Mouse (Mus musculus): ENCODE results near the gene Rad51b.

Rad51b gene

DNA sequence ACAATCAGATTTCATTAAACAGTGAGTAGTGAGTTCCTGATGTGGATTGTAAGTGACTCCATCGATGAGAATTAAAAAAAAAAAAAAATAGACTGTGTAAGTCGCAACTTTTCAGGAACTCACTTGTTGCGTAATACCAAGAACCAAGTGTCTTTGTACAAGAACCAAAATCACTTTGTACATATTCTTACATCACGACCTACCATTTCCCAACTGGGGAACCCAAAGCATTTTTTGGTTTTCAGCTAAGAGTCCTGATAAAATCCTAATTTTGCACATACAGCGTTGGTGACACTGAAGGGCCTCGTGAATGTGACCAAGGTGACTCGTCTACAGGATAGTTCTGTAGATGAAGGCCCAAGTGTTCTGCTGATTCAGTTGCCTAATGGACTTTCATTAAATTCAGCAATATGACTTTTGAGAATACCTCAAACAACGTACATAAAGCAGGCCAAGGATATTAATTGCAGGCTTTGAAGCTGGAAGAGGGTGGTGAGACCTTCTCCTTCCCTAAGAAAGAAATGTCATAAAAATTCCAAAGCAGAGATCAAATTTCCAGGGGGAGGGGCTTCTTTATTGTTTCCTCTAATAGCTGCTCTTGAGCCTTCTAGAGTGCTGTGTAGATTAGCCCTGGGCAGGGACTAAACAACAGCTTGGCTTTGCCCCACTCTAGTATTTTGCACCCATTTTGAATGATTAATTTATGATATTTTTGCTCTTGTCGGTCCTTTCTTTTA is 316.9 kb downstream of the Rad51b start:
- DNase-seq (ENCODE audit: low read depth, low spot score) = no peak

- DNase-seq (ENCODE audit: low read depth, low spot score) = no peak
Observed at GRCm38 (mm10) chr12:79614583-79614953, 317.5 kb downstream of the Rad51b start.

DNA sequence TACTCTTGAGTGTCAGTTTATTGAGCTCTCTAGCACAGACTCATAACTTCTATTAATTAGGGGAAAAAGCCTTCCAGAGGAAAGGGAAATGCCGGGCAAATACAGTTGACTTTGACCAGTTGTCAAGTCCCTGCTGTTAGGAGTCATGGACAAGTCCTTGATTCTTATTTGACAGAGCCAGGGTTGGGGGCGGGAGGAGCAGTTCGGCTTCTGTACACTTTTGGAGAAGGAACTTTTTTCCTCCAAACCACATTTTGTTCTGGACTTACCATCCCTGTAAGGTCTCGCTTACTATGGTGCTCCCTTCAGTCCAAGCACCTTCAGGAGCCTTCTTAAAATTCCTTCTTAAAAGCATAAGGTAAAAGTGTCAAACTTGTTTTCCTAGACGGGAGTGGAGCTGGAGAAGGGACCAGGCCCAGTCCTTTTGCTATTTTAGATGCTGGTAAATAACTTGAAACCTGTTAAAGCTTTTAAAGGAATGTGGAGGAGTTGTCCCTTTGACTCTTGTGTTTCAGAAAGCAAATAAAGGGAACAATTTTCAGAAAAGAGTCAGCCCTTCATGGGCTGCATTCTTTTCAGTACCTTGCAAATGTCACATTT is 318.7 kb downstream of the Rad51b start:
- no peak for DNase-seq (ENCODE audit: low read depth, low spot score)

DNA sequence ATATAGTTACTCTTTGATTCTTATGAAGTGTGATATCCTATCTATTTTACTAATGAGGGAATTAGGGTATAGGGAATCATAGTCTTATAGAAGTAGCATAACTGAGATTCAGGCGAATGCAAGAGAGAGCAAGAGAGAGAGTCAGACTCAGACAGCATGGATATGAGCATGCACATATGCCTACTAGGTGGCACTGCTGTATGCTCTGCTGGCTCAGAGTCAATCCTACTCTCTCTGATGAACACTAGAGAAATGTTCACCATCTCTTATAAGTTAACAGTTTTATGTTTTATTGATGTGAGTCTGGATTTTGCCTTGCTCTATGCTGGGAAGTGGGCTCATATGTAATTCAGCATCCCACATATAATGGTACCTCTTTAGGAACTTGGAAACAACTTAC is 321.9 kb downstream of the Rad51b start:
- DNase-seq (ENCODE audit: low read depth, low spot score) = no peak

DNA sequence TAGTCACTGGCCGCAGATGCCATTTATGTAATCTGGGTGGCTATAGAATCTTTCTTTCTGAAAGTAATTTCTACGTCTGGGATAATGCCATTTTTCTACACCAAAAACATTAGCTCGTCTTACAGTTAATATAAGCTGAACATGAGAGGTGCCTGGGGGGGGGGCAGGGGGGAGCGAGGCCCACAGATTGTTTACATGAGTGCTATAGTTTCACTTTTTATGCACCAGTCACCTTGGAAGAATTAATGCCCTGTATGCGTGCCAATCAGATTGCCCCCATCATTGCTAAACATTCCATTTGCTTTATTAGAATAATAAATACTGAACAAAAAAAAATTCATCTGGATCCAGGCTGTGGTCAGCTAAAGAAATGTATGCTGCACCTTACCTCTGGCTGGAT is 323.6 kb downstream of the Rad51b start:
- no peak for DNase-seq (ENCODE audit: low read depth, low spot score)

DNA sequence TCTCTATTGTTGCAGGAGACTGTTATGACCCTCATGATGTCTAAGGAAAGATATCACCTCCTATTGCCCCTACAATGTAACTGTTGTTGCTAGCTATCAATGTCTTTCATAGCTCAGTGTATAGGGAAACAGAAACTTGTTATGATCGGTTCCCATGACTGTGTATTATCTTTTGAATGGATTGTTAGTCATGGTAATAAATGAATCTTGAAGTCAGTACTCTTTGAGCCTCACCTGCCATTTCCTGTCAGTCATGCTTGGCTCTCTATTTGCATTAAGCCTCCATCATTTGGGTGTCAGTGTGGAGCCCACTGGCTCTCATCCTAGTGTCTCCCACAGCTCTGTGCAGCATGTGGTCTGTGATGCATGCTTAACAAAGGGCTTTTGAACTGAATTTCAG is 326.2 kb downstream of the Rad51b start:
- no peak for DNase-seq (ENCODE audit: low read depth, low spot score)

DNA sequence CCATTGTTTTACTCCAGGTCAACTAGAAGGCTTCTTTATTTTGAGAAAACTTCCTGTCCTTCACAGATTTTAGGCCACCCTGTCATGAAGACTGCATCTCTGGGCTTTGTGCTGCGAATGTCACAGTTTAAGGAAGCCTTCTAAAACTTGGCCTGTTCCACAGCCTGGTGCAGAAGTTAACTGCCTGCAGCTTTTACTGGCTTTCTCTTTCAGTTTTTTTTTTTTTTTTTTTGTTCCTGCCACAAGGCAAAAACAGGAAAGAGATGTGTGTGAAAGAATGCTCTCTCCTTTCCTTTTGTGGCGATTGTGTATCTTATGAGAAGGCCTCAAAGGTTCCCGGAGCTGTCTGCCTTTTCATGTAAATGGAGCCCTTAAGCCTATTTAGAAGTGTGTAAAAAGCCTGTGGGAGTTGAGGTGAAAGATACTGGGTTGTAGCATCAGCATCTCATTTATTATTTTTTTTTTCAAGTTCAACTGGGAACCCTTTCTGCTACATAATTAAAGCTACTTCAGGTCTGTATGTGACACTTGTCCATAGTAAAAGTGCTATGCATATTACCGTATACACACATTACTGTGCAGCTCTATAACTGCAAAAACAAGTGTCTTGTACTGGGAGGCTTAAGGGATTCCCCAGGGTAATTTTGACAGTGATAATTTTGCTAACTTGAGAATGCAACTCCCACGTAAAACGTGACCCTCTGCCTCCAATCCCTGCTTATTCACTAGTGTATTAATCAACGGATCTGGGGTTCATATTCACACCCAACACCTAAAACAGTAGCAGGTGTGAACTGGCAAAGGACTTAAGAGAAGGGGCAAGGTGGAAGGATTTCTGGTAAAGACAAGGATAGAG is 328.8 kb downstream of the Rad51b start:
- DNase-seq (ENCODE audit: low read depth, low spot score) = no peak

DNA sequence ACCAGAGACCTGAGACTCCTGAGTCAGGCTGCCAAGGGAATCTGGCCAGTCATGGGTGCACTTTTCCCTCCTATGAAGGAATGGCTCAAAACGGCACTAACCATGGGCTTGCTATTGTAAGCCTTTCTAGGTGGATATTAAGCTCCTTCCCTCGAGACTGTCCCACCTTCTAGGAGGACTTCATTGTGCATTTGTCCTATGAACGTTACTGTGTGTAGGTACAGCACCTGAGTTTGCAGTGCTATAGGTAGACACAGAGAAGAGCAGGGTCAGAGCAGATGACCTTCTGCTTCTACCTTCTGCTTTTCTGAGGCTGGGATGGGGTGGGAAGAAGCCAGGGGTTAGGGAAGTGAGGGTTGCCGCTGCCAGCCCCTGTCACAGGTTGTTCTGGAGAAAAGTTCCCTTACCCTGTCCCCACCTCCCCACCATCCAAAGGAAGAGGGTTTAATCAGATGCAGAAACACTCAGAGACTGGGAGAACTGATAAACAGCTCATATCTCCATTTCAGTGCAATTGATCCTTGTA is 329.5 kb downstream of the Rad51b start:
- DNase-seq (ENCODE audit: low read depth, low spot score) = no peak

DNA sequence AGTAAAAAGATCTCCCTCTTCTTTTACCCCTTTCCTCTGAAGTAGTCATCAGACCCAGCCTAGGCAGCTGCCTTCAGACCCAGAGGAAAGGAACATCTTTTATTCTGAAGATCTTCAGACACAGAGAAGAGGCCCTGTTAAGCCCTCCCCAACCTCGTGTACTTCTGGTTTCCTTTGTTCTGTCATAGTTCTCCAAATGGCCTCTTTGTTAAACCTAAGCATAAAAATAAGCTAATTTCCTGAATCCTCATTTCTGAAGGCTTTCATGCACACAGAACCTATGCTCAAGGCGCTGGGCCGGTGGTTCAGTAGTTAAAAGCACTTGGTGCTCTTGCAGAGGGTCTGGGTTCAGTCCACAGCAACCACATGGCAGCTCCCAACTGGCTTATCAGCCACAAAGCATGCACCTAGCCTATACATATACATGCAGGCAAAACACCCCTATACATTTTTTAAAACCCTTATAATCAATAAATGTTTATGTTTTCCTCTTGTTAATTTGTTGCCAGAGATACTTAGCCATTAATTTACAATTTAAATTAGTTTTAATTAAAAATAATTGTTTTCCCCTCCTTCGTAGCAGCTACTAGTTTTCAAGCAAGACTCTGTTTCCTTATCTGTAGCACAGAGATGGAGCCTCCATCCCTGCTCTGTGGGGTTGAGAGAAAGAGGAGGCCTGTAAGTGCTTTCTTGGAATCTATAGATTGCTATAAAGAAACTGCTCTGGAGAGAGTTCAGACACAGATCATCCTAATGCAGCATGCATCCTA is 330.5 kb downstream of the Rad51b start:
- DNase-seq (ENCODE audit: low read depth, low spot score) = no peak

- DNase-seq (ENCODE audit: low read depth, low spot score) = no peak
Observed at GRCm38 (mm10) chr12:79628121-79628774, 331.2 kb downstream of the Rad51b start.

- no peak for DNase-seq (ENCODE audit: low read depth, low spot score)
Observed at GRCm38 (mm10) chr12:79629945-79630850, 333.1 kb downstream of the Rad51b start.

GRCm38 (mm10) chr12:79633458-79634106 is 336.5 kb downstream of the Rad51b start:
- no peak for DNase-seq (ENCODE audit: low read depth, low spot score)

- DNase-seq (ENCODE audit: low read depth, low spot score) = no peak
Observed at GRCm38 (mm10) chr12:79641570-79642285, 344.6 kb downstream of the Rad51b start.

DNA sequence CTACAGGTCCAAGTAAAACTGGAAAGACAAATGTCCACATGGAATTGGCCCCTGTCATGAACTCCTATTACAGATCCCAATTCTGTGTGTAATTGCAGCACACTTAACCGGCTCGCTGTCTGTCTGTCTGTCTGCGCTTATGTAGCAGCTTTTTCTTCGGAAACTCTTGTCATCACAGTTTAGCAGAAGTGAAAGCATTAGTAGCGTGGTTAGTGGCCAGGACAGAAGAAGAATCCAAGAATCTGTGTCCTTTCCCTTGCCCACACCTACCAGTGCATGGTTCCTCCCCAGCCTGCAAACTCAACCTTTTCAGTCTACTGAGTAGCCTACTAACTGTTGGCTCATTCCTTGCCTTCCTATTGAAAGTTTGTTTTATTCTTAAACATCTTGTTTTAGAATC is 345.6 kb downstream of the Rad51b start:
- no peak for DNase-seq (ENCODE audit: low read depth, low spot score)

DNA sequence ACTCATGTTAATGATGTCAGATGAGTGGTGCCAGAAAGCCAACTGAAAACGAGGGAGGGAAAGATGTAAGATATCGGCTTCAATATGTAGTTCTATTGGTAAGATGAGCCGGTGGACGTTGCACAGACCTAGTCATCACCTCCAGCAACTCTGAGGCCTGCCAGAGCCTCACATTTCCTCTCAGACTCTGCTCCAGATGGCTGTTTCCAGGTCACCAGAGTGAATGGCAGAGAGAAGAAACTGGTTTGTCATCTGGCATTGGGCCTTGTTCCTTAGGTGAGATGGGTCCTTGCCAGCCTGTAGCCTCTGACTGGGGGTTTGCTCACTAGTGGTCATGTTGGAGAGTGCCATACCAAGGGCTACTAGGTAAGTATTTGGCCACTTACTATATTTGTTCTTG is 348.6 kb downstream of the Rad51b start:
- DNase-seq (ENCODE audit: low read depth, low spot score) = no peak

- no peak for DNase-seq (ENCODE audit: low read depth, low spot score)
Observed at GRCm38 (mm10) chr12:79646646-79647164, 349.6 kb downstream of the Rad51b start.

GRCm38 (mm10) chr12:79647382-79647781 is 350.3 kb downstream of the Rad51b start:
- DNase-seq (ENCODE audit: low read depth, low spot score) = no peak

- no peak for DNase-seq (ENCODE audit: low read depth, low spot score)
Observed at GRCm38 (mm10) chr12:79647976-79648375, 350.9 kb downstream of the Rad51b start.

Data from embryo, embryonic 11.5 days (tissue).